Mouse (Mus musculus) common myeloid progenitor, adult 5-6 weeks (primary cell): ENCODE data around the gene Srsf6. TPM values are rescaled to one million over a fixed set of nuclear protein-coding genes. Genes with fewer than 3 reads are reported as not detected.
A peak's percentile ranks its signal among the peaks of the same experiment; 100 is the strongest.

ENCODE experiments used
- ATAC-seq: replicated peaks from 2 replicates; pipeline ENCODE4 v1.8.0; 2016; ENCODE audit warnings: low read depth, mild to moderate bottlenecking, moderate TSS enrichment, inconsistent platforms; ENCODE audit not compliant: poor library complexity, severe bottlenecking
- total RNA-seq: library from RNA; stranded (forward); fragments of 200-1000, 187-1606 nt; gene quantifications from 2 replicates; pipeline ENCODE4 v1.2.3, GENCODE M21; 2017

Srsf6 gene
- total RNA-seq, 1 experiment from 2014 or later = 289 TPM

DNA sequence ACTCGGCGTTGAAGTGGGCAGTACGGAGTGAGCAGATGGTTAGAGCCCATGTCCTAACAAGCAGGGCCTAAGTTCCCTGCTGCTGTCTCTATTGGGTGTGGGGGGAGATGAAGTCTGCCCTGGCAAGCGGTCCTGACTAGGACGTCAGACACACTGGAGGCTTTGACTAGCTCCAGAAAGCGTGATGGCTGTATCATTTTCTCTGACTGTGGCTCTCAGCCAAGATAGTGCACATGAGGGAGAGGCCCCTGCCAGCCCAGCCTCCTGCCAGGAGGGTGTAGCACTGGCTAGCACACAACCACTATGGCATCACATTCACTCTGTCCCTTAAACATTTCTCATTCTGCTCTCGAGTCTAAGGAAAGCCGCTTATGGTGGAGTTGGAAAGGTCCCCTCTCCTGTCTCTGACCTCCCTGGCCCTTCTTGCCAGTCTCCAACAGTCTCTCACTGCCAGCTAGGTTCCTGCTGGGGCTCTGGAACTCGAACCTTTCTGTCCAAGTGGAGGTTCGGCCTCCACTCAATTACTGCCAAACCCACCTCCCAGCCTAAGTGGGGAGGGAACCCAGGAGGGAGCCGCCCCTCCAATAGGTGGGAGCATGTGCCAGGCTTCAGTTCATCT, 43.9 kb downstream of the Srsf6 start:
- no peak for ATAC-seq

GRCm38 (mm10) chr2:162976001-162976400, 44.7 kb downstream of the Srsf6 start:
- ATAC-seq = peak; percentile 88

GRCm38 (mm10) chr2:162984381-162984780, 53.1 kb downstream of the Srsf6 start:
- ATAC-seq = no peak

GRCm38 (mm10) chr2:162985923-162986322, 54.6 kb downstream of the Srsf6 start:
- no peak for ATAC-seq

Other genes with a start within 250 kb of the Srsf6 start
- not detected in 2 replicates for gene L3mbtl1, start 11.9 kb downstream of the Srsf6 start, total RNA-seq
- 1.1 TPM in 1 of 2 replicates, not detected in the other for gene Sgk2, start 55.8 kb downstream of the Srsf6 start, total RNA-seq
- 24.3 and 29.8 TPM in 2 replicates for gene Ift52, start 85.8 kb downstream of the Srsf6 start, total RNA-seq
- 18.8 and 25.9 TPM in 2 replicates for gene Mybl2, start 123.2 kb downstream of the Srsf6 start, total RNA-seq
- not detected in 2 replicates for gene Gtsf1l, start 156.3 kb downstream of the Srsf6 start, total RNA-seq